Mouse (Mus musculus): ENCODE measurements around the gene Entpd2. TPM values are rescaled to one million over a fixed set of nuclear protein-coding genes. Genes with fewer than 3 reads are reported as not detected.

Entpd2 gene
- total RNA-seq, 2 experiments from 2014 or later: not detected

GRCm38 (mm10) chr2:25427256-25427655 is 31.6 kb downstream of the Entpd2 start:
- no peak for ATAC-seq (replicated peaks; ENCODE audit: low FRiP score, poor library complexity, severe bottlenecking)

- ATAC-seq (replicated peaks; ENCODE audit: low FRiP score, poor library complexity, severe bottlenecking): peak; percentile 73
Measured at GRCm38 (mm10) chr2:25428442-25429236, 33.0 kb downstream of the Entpd2 start, which contains the start of gene Abca2. Gene Abca2 (plus strand): TSS chr2:25428703.

GRCm38 (mm10) chr2:25429435-25430180 is 33.9 kb downstream of the Entpd2 start:
- no peak for ATAC-seq (replicated peaks; ENCODE audit: low FRiP score, poor library complexity, severe bottlenecking)

- no peak for ATAC-seq (replicated peaks; ENCODE audit: low FRiP score, poor library complexity, severe bottlenecking)
Measured at GRCm38 (mm10) chr2:25430395-25431233, 34.9 kb downstream of the Entpd2 start.

GRCm38 (mm10) chr2:25431308-25431855 is 35.7 kb downstream of the Entpd2 start:
- ATAC-seq (replicated peaks; ENCODE audit: low FRiP score, poor library complexity, severe bottlenecking): no peak

GRCm38 (mm10) chr2:25432326-25433098 is 36.8 kb downstream of the Entpd2 start:
- no peak for ATAC-seq (replicated peaks; ENCODE audit: low FRiP score, poor library complexity, severe bottlenecking)

- no peak for ATAC-seq (replicated peaks; ENCODE audit: low FRiP score, poor library complexity, severe bottlenecking)
Measured at GRCm38 (mm10) chr2:25433101-25433500, 37.4 kb downstream of the Entpd2 start.

- no peak for ATAC-seq (replicated peaks; ENCODE audit: low FRiP score, poor library complexity, severe bottlenecking)
Measured at GRCm38 (mm10) chr2:25434292-25434691, 38.6 kb downstream of the Entpd2 start.

- ATAC-seq (replicated peaks; ENCODE audit: low FRiP score, poor library complexity, severe bottlenecking): no peak
Measured at GRCm38 (mm10) chr2:25436286-25436820, 40.7 kb downstream of the Entpd2 start.

GRCm38 (mm10) chr2:25441067-25441466 is 45.4 kb downstream of the Entpd2 start:
- no peak for ATAC-seq (replicated peaks; ENCODE audit: low FRiP score, poor library complexity, severe bottlenecking)

- ATAC-seq (replicated peaks; ENCODE audit: low FRiP score, poor library complexity, severe bottlenecking): no peak
Measured at GRCm38 (mm10) chr2:25442682-25443081, 47.0 kb downstream of the Entpd2 start.

Other genes with a start within 250 kb of the Entpd2 start
Only the 30 nearest of the 40 such genes appear.
- gene Fam166a, start 177.1 kb upstream of the Entpd2 start, total RNA-seq (2015; ENCODE audit: low replicate concordance): not detected in 2 replicates
- not detected in 2 replicates for gene Fam166a, start 177.1 kb upstream of the Entpd2 start, total RNA-seq (2017; ENCODE audit: low replicate concordance)
- gene Tubb4b, start 171.2 kb upstream of the Entpd2 start, total RNA-seq (2015; ENCODE audit: low replicate concordance): 161 and 203 TPM in 2 replicates
- 205 and 234 TPM in 2 replicates for gene Tubb4b, start 171.2 kb upstream of the Entpd2 start, total RNA-seq (2017; ENCODE audit: low replicate concordance)
- not detected in 2 replicates for gene Slc34a3, start 161.5 kb upstream of the Entpd2 start, total RNA-seq (2015; ENCODE audit: low replicate concordance)
- gene Slc34a3, start 161.5 kb upstream of the Entpd2 start, total RNA-seq (2017; ENCODE audit: low replicate concordance): not detected in 2 replicates
- not detected in 2 replicates for gene Rnf224, start 159.1 kb upstream of the Entpd2 start, total RNA-seq (2015; ENCODE audit: low replicate concordance)
- gene Rnf224, start 159.1 kb upstream of the Entpd2 start, total RNA-seq (2017; ENCODE audit: low replicate concordance): not detected in 2 replicates
- gene Rnf208, start 153.6 kb upstream of the Entpd2 start, total RNA-seq (2015; ENCODE audit: low replicate concordance): not detected in 2 replicates
- not detected in 2 replicates for gene Rnf208, start 153.6 kb upstream of the Entpd2 start, total RNA-seq (2017; ENCODE audit: low replicate concordance)
- not detected in 2 replicates for gene Cysrt1, start 153.4 kb upstream of the Entpd2 start, total RNA-seq (2015; ENCODE audit: low replicate concordance)
- not detected in 2 replicates for gene Cysrt1, start 153.4 kb upstream of the Entpd2 start, total RNA-seq (2017; ENCODE audit: low replicate concordance)
- gene AL732309.1, start 149.0 kb upstream of the Entpd2 start, total RNA-seq (2015; ENCODE audit: low replicate concordance): 2.1 and 3.3 TPM in 2 replicates
- gene AL732309.1, start 149.0 kb upstream of the Entpd2 start, total RNA-seq (2017; ENCODE audit: low replicate concordance): 1.6 TPM in 1 of 2 replicates, not detected in the other
- 2.5 and 8.8 TPM in 2 replicates for gene Tmem203, start 140.4 kb upstream of the Entpd2 start, total RNA-seq (2015; ENCODE audit: low replicate concordance)
- gene Tmem203, start 140.4 kb upstream of the Entpd2 start, total RNA-seq (2017; ENCODE audit: low replicate concordance): 2.2 and 3.7 TPM in 2 replicates
- gene Tprn, start 133.3 kb upstream of the Entpd2 start, total RNA-seq (2015; ENCODE audit: low replicate concordance): 1.5 and 4.0 TPM in 2 replicates
- 0.26 and 2.6 TPM in 2 replicates for gene Tprn, start 133.3 kb upstream of the Entpd2 start, total RNA-seq (2017; ENCODE audit: low replicate concordance)
- 36.5 and 67.5 TPM in 2 replicates for gene Ssna1, start 123.4 kb upstream of the Entpd2 start, total RNA-seq (2015; ENCODE audit: low replicate concordance)
- 9.9 and 24.8 TPM in 2 replicates for gene Ssna1, start 123.4 kb upstream of the Entpd2 start, total RNA-seq (2017; ENCODE audit: low replicate concordance)
- gene Anapc2, start 123.4 kb upstream of the Entpd2 start, total RNA-seq (2015; ENCODE audit: low replicate concordance): 8.4 and 12.9 TPM in 2 replicates
- gene Anapc2, start 123.4 kb upstream of the Entpd2 start, total RNA-seq (2017; ENCODE audit: low replicate concordance): 9.2 and 18.7 TPM in 2 replicates
- gene Tmem210, start 107.7 kb upstream of the Entpd2 start, total RNA-seq (2015; ENCODE audit: low replicate concordance): not detected in 2 replicates
- gene Tmem210, start 107.7 kb upstream of the Entpd2 start, total RNA-seq (2017; ENCODE audit: low replicate concordance): not detected in 2 replicates
- not detected in 2 replicates for gene Lrrc26, start 106.0 kb upstream of the Entpd2 start, total RNA-seq (2015; ENCODE audit: low replicate concordance)
- not detected in 2 replicates for gene Lrrc26, start 106.0 kb upstream of the Entpd2 start, total RNA-seq (2017; ENCODE audit: low replicate concordance)
- gene Grin1, start 76.7 kb upstream of the Entpd2 start, total RNA-seq (2015; ENCODE audit: low replicate concordance): not detected in 2 replicates
- not detected in 2 replicates for gene Grin1, start 76.7 kb upstream of the Entpd2 start, total RNA-seq (2017; ENCODE audit: low replicate concordance)
- 4.6 and 11.1 TPM in 2 replicates for gene Man1b1, start 63.5 kb upstream of the Entpd2 start, total RNA-seq (2015; ENCODE audit: low replicate concordance)
- gene Man1b1, start 63.5 kb upstream of the Entpd2 start, total RNA-seq (2017; ENCODE audit: low replicate concordance): 13.2 and 28.3 TPM in 2 replicates
- 13.3 TPM in 1 of 2 replicates, not detected in the other for gene Dpp7, start 39.5 kb upstream of the Entpd2 start, total RNA-seq (2015; ENCODE audit: low replicate concordance)
- 2.6 TPM in 1 of 2 replicates, not detected in the other for gene Dpp7, start 39.5 kb upstream of the Entpd2 start, total RNA-seq (2017; ENCODE audit: low replicate concordance)
- gene Uap1l1, start 30.2 kb upstream of the Entpd2 start, total RNA-seq (2015; ENCODE audit: low replicate concordance): 7.7 and 13.3 TPM in 2 replicates
- gene Uap1l1, start 30.2 kb upstream of the Entpd2 start, total RNA-seq (2017; ENCODE audit: low replicate concordance): 0.51 and 3.9 TPM in 2 replicates
- 3.3 and 8.8 TPM in 2 replicates for gene Sapcd2, start 23.6 kb upstream of the Entpd2 start, total RNA-seq (2015; ENCODE audit: low replicate concordance)
- 0.98 and 8.0 TPM in 2 replicates for gene Sapcd2, start 23.6 kb upstream of the Entpd2 start, total RNA-seq (2017; ENCODE audit: low replicate concordance)
- gene Npdc1, start 3.5 kb downstream of the Entpd2 start, total RNA-seq (2015; ENCODE audit: low replicate concordance): not detected in 2 replicates
- not detected in 2 replicates for gene Npdc1, start 3.5 kb downstream of the Entpd2 start, total RNA-seq (2017; ENCODE audit: low replicate concordance)
- gene Fut7, start 27.4 kb downstream of the Entpd2 start, total RNA-seq (2015; ENCODE audit: low replicate concordance): 2.7 and 4.0 TPM in 2 replicates
- gene Fut7, start 27.4 kb downstream of the Entpd2 start, total RNA-seq (2017; ENCODE audit: low replicate concordance): 4.4 and 4.5 TPM in 2 replicates
- 7.7 and 16.7 TPM in 2 replicates for gene Abca2, start 32.8 kb downstream of the Entpd2 start, total RNA-seq (2015; ENCODE audit: low replicate concordance)
- gene Abca2, start 32.8 kb downstream of the Entpd2 start, total RNA-seq (2017; ENCODE audit: low replicate concordance): 4.5 and 7.3 TPM in 2 replicates
- not detected in 2 replicates for gene Clic3, start 61.0 kb downstream of the Entpd2 start, total RNA-seq (2015; ENCODE audit: low replicate concordance)
- gene Clic3, start 61.0 kb downstream of the Entpd2 start, total RNA-seq (2017; ENCODE audit: low replicate concordance): not detected in 2 replicates
- 18.2 and 33.8 TPM in 2 replicates for gene Paxx, start 65.2 kb downstream of the Entpd2 start, total RNA-seq (2015; ENCODE audit: low replicate concordance)
- 8.4 and 10.6 TPM in 2 replicates for gene Paxx, start 65.2 kb downstream of the Entpd2 start, total RNA-seq (2017; ENCODE audit: low replicate concordance)
- gene Ptgds, start 74.2 kb downstream of the Entpd2 start, total RNA-seq (2015; ENCODE audit: low replicate concordance): 1.3 TPM in 1 of 2 replicates, not detected in the other
- not detected in 2 replicates for gene Ptgds, start 74.2 kb downstream of the Entpd2 start, total RNA-seq (2017; ENCODE audit: low replicate concordance)
- not detected in 2 replicates for gene Lcn12, start 98.0 kb downstream of the Entpd2 start, total RNA-seq (2015; ENCODE audit: low replicate concordance)
- not detected in 2 replicates for gene Lcn12, start 98.0 kb downstream of the Entpd2 start, total RNA-seq (2017; ENCODE audit: low replicate concordance)
- gene Fbxw5, start 104.9 kb downstream of the Entpd2 start, total RNA-seq (2015; ENCODE audit: low replicate concordance): 6.7 and 7.5 TPM in 2 replicates
- gene Fbxw5, start 104.9 kb downstream of the Entpd2 start, total RNA-seq (2017; ENCODE audit: low replicate concordance): 3.2 and 5.1 TPM in 2 replicates
- not detected in 2 replicates for gene C8g, start 105.8 kb downstream of the Entpd2 start, total RNA-seq (2015; ENCODE audit: low replicate concordance)
- not detected in 2 replicates for gene C8g, start 105.8 kb downstream of the Entpd2 start, total RNA-seq (2017; ENCODE audit: low replicate concordance)
- 1.7 and 2.3 TPM in 2 replicates for gene Traf2, start 151.1 kb downstream of the Entpd2 start, total RNA-seq (2015; ENCODE audit: low replicate concordance)
- 4.2 and 4.3 TPM in 2 replicates for gene Traf2, start 151.1 kb downstream of the Entpd2 start, total RNA-seq (2017; ENCODE audit: low replicate concordance)
- gene Edf1, start 162.0 kb downstream of the Entpd2 start, total RNA-seq (2015; ENCODE audit: low replicate concordance): 27.3 and 50.2 TPM in 2 replicates
- gene Edf1, start 162.0 kb downstream of the Entpd2 start, total RNA-seq (2017; ENCODE audit: low replicate concordance): 32.2 and 32.9 TPM in 2 replicates
- gene Mamdc4, start 179.0 kb downstream of the Entpd2 start, total RNA-seq (2015; ENCODE audit: low replicate concordance): 2.5 and 7.1 TPM in 2 replicates
- 4.3 and 4.5 TPM in 2 replicates for gene Mamdc4, start 179.0 kb downstream of the Entpd2 start, total RNA-seq (2017; ENCODE audit: low replicate concordance)